Mouse (Mus musculus): Measurements from ENCODE around the gene Il31ra.
"Not testable (repeated sequence)": the region's sequence is repeated elsewhere in the genome, so short reads cannot be mapped to it uniquely, and the experiment has no call there.

Gene Il31ra

GRCm38 (mm10) chr13:112594260-112594659, at the start of gene Il31ra:
Gene Il31ra (minus strand): TSS chr13:112594360.
- DNase-seq (ENCODE audit: low spot score), result not testable (repeated sequence)

- no peak for DNase-seq (ENCODE audit: low spot score)
These were observed 48.7 kb upstream of the Il31ra start for GRCm38 (mm10) chr13:112642897-112643296.

- DNase-seq (ENCODE audit: low spot score), result no peak
These were observed 45.0 kb upstream of the Il31ra start for GRCm38 (mm10) chr13:112639111-112639510.

GRCm38 (mm10) chr13:112636498-112636897, 42.3 kb upstream of the Il31ra start:
- DNase-seq (ENCODE audit: low spot score), result no peak

GRCm38 (mm10) chr13:112635174-112635837, 41.1 kb upstream of the Il31ra start:
- no peak for DNase-seq (ENCODE audit: low spot score)

- DNase-seq (ENCODE audit: low spot score), result no peak
These were observed 31.4 kb upstream of the Il31ra start for GRCm38 (mm10) chr13:112625566-112625965.

- no peak for DNase-seq (ENCODE audit: low spot score)
These were observed 30.5 kb upstream of the Il31ra start for GRCm38 (mm10) chr13:112624622-112625021.

- no peak for DNase-seq (ENCODE audit: low spot score)
These were observed 29.5 kb upstream of the Il31ra start for GRCm38 (mm10) chr13:112623656-112624055.

GRCm38 (mm10) chr13:112621592-112621991, 27.4 kb upstream of the Il31ra start:
- DNase-seq (ENCODE audit: low spot score), result peak; percentile 31

GRCm38 (mm10) chr13:112608606-112609005, 14.4 kb upstream of the Il31ra start:
- peak; percentile 67 for DNase-seq (ENCODE audit: low spot score)

GRCm38 (mm10) chr13:112604411-112604810, 10.3 kb upstream of the Il31ra start:
- no peak for DNase-seq (ENCODE audit: low spot score)

- no peak for DNase-seq (ENCODE audit: low spot score)
These were observed 9.7 kb upstream of the Il31ra start for GRCm38 (mm10) chr13:112603839-112604238.

GRCm38 (mm10) chr13:112602607-112603006, 8.4 kb upstream of the Il31ra start:
- no peak for DNase-seq (ENCODE audit: low spot score)

- no peak for DNase-seq (ENCODE audit: low spot score)
These were observed 3.9 kb downstream of the Il31ra start for GRCm38 (mm10) chr13:112590254-112590653.

- no peak for DNase-seq (ENCODE audit: low spot score)
These were observed 4.5 kb downstream of the Il31ra start for GRCm38 (mm10) chr13:112589625-112590024.

- no peak for DNase-seq (ENCODE audit: low spot score)
These were observed 9.5 kb downstream of the Il31ra start for GRCm38 (mm10) chr13:112584556-112585237.

GRCm38 (mm10) chr13:112582291-112582690, 11.9 kb downstream of the Il31ra start:
- no peak for DNase-seq (ENCODE audit: low spot score)

GRCm38 (mm10) chr13:112581796-112582195, 12.4 kb downstream of the Il31ra start:
- no peak for DNase-seq (ENCODE audit: low spot score)

GRCm38 (mm10) chr13:112580590-112581320, 13.4 kb downstream of the Il31ra start:
- DNase-seq (ENCODE audit: low spot score), result no peak

GRCm38 (mm10) chr13:112578041-112578440, 16.1 kb downstream of the Il31ra start:
- not testable (repeated sequence) for DNase-seq (ENCODE audit: low spot score)

GRCm38 (mm10) chr13:112573800-112574199, 20.4 kb downstream of the Il31ra start:
- no peak for DNase-seq (ENCODE audit: low spot score)

GRCm38 (mm10) chr13:112570768-112571167, 23.4 kb downstream of the Il31ra start:
- DNase-seq (ENCODE audit: low spot score), result no peak

- DNase-seq (ENCODE audit: low spot score), result no peak
These were observed 24.6 kb downstream of the Il31ra start for GRCm38 (mm10) chr13:112569606-112570005.

Measured in adipocyte (in vitro differentiated cells).